Mouse (Mus musculus) limb, embryonic 12.5 days (tissue): ENCODE results near the gene Chst14. TPM values are rescaled to one million over a fixed set of nuclear protein-coding genes. Genes with fewer than 3 reads are reported as not detected.
A peak's percentile ranks its signal among the peaks of the same experiment; 100 is the strongest.

Experiments
- ATAC-seq: fragments of 200-750 bp; cut with Nextera tagmentation; 2 replicates; pipeline ENCODE4 v1.8.0; 2017; ENCODE audit warnings: low read depth, moderate TSS enrichment; ENCODE audit not compliant: insufficient number of reproducible peaks, insufficient read depth, low FRiP score, low TSS enrichment
- H3K27ac ChIP-seq: fragments of 300-500 bp; sonication (generic); 2 replicates; pipeline ENCODE4 v1.5.1; 2016; ENCODE audit warnings: mild to moderate bottlenecking, moderate library complexity
- H3K27me3 ChIP-seq: fragments of 300-500 bp; sonication (generic); 2 replicates; pipeline ENCODE4 v1.6.1; 2016; ENCODE audit warnings: mild to moderate bottlenecking, moderate library complexity
- H3K36me3 ChIP-seq: fragments of 300-500 bp; sonication (generic); 2 replicates; pipeline ENCODE4 v1.6.1; 2016; ENCODE audit warnings: mild to moderate bottlenecking, moderate library complexity
- H3K4me1 ChIP-seq: fragments of 300-500 bp; sonication (generic); replicated peaks from 2 replicates; pipeline ENCODE4 v1.6.1; 2016
- H3K4me2 ChIP-seq: fragments of 300-500 bp; sonication (generic); 2 replicates; pipeline ENCODE4 v1.6.1; 2016; ENCODE audit warnings: mild to moderate bottlenecking, moderate library complexity
- H3K4me3 ChIP-seq: fragments of 300-500 bp; sonication (generic); replicated peaks from 2 replicates; pipeline ENCODE4 v1.5.1; 2016; ENCODE audit warnings: mild to moderate bottlenecking
- H3K9ac ChIP-seq: fragments of 300-500 bp; sonication (generic); replicated peaks from 2 replicates; pipeline ENCODE4 v1.6.1; 2016; ENCODE audit warnings: mild to moderate bottlenecking, moderate library complexity
- H3K9me3 ChIP-seq: fragments of 300-500 bp; sonication (generic); 2 replicates; pipeline ENCODE4 v1.6.1; 2016; ENCODE audit warnings: mild to moderate bottlenecking, moderate library complexity
- WGBS: fragments of 180-500 bp; shearing (Covaris S2); methylation state at CpG from one replicate; pipeline ENCODE4 v1.1.7; 2016; 5-methylcytosine and 5-hydroxymethylcytosine counted together
- polyA plus RNA-seq: library from polyadenylated mRNA; unstranded; fragments of >200 nt; fragmentation: Nextera tagmentation; extraction: Ambion mirVana; gene quantifications from 2 replicates; pipeline ENCODE4 v1.2.1, GENCODE M21; 2016

Gene Chst14
- polyA plus RNA-seq, 1 experiment from 2014 or later: 42.9 TPM

DNA sequence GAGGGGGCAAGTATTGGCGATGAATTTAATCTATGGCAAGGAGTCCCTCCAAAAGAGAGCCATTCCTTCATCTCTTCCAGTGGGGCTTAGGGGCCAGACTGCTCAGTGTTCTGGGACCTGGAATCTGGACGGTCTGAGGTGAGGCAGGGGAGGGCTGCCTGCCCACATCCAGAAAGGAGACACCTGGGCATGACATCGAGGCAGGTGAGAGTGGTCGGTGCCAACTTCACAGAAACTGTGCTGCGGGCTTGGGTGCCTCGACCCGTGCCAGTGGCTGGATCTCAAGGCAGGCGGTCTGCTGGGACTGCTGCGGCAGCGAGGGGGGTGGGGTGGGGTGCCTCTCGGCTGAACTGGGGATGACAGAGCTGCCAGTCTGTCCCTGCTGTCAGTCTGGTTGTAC lies 28.5 kb upstream of the Chst14 start:
- Histone ChIP-seq H3K27ac (no peak overlapping the region), H3K27me3 (peaks cover 80% of the 10 kb centered on the region), H3K4me2 (peak overlapping the region; percentile 87), H3K4me3 (peak overlapping the region; percentile 15; the same call in 1 of the 2 replicates), H3K36me3 (no peaks in the 10 kb centered on the region), H3K4me1 (peaks cover 42% of the 10 kb centered on the region), H3K9me3 (no peaks in the 10 kb centered on the region), H3K9ac (no peak overlapping the region)
- no peak for ATAC-seq
- WGBS: under 1% methylated on average over 11 of the region's 11 CpGs

DNA sequence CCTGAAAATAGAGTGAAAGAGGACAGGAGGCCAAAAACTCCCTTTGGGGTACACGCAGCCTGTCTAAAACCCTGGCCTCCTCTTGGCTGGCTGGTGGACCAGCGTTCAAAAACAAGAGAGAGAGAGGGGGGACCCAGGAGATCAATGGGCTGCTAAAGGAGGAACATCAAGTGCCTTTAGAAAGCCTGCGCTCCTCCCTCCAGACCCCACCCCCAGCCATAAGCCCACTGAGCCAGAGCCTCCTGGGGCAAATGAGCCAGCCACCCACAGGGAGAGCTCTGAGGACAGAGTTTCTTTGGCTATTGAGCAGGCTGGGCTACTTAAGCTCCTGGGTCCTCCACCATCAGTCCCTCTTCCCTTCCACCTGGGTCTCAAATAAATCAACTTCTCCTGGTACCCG lies 27.5 kb upstream of the Chst14 start:
- peaks cover 49% of the 10 kb centered on the region for H3K4me1 ChIP-seq
- H3K27ac ChIP-seq: no peak overlapping the region
- no peaks in the 10 kb centered on the region for H3K9me3 ChIP-seq
- no peak overlapping the region for H3K4me3 ChIP-seq
- no peak overlapping the region for H3K9ac ChIP-seq
- WGBS: 6% methylated on average over 4 of the region's 4 CpGs
- no peak for ATAC-seq
- H3K27me3 ChIP-seq: peaks cover 82% of the 10 kb centered on the region
- H3K4me2 ChIP-seq: no peak overlapping the region
- H3K36me3 ChIP-seq: no peaks in the 10 kb centered on the region

DNA sequence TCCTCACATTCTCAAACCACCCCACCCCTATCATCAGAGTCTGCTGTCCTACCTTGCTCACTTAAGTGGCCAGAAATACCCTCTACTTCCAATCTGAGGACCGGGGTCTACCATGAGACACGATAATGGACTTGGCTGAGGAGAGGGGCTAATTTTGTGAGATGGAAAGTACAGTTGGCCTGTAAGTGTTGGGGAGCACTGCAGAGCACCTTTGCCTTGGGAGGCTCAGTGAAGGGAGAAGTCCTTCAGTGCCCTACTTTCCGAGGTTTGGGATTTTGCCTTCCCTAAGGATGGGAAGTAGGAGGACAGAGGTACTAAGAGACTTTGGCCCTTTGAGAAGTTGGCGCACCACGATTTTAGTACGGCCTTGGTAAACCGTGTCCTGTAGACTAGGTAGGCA lies 27.0 kb upstream of the Chst14 start:
- Histone ChIP-seq H3K4me2 (no peak overlapping the region; the same call in 1 of the 2 replicates), H3K4me1 (peaks cover 49% of the 10 kb centered on the region)

DNA sequence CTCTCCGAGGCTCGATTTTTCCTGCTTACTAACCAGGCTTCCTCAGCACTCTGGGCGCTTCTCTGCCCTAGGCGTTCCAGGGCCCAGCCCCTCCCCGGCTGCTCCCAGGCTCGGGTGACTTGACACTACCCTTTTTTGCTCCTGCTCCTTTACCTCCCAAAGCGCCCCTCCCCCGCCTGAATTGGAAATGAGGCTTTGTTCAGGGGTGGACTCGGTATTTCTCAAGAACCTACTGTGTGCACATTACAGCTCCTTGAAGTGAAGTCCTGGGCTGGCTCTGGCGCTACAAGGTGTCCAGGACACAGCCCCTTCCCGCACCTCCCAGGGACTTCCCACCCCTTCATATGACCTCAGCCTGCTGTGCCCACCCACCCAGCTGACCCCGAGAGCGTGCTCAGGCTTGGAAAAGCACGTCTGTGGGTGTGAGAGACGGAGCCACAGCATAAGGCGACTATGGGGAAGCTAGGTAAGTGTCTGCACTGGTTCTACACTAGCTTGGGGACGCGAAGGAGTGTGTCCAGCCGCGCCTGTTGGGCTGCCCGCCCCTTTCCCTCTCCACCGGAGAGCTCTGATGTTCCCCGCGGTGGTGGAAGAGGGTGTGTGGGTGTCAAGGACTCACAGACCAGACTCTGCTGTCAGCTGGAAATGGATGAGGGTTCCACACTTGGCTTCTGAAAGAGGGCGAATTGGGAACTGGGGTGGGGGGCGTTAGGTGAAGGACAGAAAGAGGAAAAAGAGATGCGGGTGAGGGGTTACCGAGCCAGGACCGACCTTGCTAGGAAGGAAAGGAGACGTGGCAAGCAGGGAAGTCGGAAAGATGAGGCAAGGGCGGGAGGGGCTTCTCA lies 26.1 kb upstream of the Chst14 start, which contains the start of gene Bahd1:
Bahd1 (plus strand) TSS at position 397 of the 845 bp plus-strand sequence.
- WGBS: under 1% methylated on average over 32 of the region's 32 CpGs
- Histone ChIP-seq H3K27ac (no peak within 1 kb of the TSS), H3K4me2 (peak within 1 kb of the TSS; percentile 99), H3K9me3 (no peaks in the 10 kb centered on the region), H3K4me3 (peak within 1 kb of the TSS; percentile 93), H3K9ac (peak within 1 kb of the TSS; percentile 80), H3K27me3 (peaks cover 81% of the 10 kb centered on the region), H3K36me3 (no peaks in the 10 kb centered on the region), H3K4me1 (peaks cover 51% of the 10 kb centered on the region)
- no peak for ATAC-seq

More for the DNA sequence above, 27.0 kb upstream of the Chst14 start:
- Histone ChIP-seq H3K36me3 (no peaks in the 10 kb centered on the region), H3K9me3 (no peaks in the 10 kb centered on the region), H3K4me3 (no peak overlapping the region), H3K27me3 (peaks cover 82% of the 10 kb centered on the region), H3K27ac (no peak overlapping the region), H3K9ac (no peak overlapping the region)
- 14% methylated on average over 7 of the region's 7 CpGs for WGBS
- ATAC-seq: no peak

DNA sequence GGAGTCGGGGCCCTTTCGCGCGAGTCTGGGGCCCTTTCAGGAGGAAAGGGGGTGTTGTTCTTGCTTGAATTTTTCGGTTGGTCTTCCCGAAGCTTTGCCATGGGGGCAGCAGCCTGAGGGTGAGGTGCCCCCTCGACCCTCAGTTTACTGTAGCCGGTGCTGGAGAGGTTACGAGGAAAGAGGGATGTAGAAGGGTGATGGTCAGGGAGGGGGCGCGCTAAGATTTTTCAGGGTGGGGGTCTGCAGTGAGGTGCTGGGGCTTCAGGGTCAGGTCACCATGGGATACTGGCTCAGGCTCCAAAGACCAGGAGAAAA lies 25.5 kb upstream of the Chst14 start:
- H3K9me3 ChIP-seq: no peaks in the 10 kb centered on the region
- WGBS: 0% methylated on average over 11 of the region's 11 CpGs
- H3K36me3 ChIP-seq: no peaks in the 10 kb centered on the region
- peak overlapping the region; percentile 99 for H3K4me2 ChIP-seq
- H3K27me3 ChIP-seq: peaks cover 75% of the 10 kb centered on the region
- no peak overlapping the region for H3K27ac ChIP-seq
- H3K4me3 ChIP-seq: peak overlapping the region; percentile 93
- peaks cover 54% of the 10 kb centered on the region for H3K4me1 ChIP-seq
- no peak; the same call in 1 of the 2 replicates for ATAC-seq
- H3K9ac ChIP-seq: peak overlapping the region; percentile 42

DNA sequence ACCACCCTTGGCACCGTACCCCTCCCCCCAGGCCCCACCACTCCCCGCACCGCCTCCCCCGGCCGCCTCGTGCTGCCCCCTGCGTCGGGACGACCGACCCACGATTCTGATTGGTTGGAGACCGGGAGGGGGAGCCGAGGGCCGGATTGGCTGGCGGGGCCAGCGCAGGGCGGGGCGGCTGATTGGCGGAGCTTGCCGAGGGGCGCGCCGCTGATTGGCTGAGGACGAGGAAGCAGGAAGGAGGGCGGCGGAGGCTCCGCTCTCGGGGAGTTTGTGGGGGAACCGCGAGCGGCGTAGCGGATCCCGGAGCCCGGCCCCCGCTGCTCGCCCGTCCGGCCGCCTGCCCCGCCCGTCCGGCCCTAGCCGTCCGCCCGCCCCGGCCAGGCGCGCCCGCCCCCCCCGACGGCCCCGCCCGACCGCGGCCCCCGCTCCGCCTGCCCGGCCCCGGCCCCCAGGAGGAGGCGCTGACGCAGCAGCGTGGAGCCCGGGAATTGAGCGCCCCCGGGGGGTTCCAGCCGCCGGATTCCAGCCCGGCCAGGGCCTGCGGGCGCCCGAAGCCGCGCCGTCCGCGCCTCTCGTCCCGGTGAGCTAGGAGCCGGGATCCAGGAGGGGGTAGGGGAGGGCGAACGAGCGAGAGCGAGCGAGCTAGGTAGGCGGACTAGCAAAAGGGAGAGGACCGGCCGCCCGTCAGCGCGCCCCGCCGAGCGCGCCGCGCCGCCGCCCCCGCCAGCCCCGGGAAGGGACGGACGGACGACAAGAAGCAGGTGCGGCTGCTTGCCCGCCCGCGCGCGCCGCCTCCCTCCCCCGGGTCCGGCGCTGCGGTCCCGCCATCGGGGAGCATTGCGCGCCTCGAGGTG lies 24.9 kb upstream of the Chst14 start:
- Histone ChIP-seq H3K27ac (0 out of 2 replicates have a peak overlapping the region, but pooled peaks have one; percentile 50), H3K4me2 (peak overlapping the region; percentile 99), H3K9ac (peak overlapping the region; percentile 80), H3K9me3 (no peaks in the 10 kb centered on the region), H3K36me3 (no peaks in the 10 kb centered on the region), H3K4me1 (peaks cover 50% of the 10 kb centered on the region), H3K27me3 (peaks cover 69% of the 10 kb centered on the region), H3K4me3 (peak overlapping the region; percentile 93)
- under 1% methylated on average over 64 of the region's 120 CpGs for WGBS
- peak; percentile 85 for ATAC-seq

DNA sequence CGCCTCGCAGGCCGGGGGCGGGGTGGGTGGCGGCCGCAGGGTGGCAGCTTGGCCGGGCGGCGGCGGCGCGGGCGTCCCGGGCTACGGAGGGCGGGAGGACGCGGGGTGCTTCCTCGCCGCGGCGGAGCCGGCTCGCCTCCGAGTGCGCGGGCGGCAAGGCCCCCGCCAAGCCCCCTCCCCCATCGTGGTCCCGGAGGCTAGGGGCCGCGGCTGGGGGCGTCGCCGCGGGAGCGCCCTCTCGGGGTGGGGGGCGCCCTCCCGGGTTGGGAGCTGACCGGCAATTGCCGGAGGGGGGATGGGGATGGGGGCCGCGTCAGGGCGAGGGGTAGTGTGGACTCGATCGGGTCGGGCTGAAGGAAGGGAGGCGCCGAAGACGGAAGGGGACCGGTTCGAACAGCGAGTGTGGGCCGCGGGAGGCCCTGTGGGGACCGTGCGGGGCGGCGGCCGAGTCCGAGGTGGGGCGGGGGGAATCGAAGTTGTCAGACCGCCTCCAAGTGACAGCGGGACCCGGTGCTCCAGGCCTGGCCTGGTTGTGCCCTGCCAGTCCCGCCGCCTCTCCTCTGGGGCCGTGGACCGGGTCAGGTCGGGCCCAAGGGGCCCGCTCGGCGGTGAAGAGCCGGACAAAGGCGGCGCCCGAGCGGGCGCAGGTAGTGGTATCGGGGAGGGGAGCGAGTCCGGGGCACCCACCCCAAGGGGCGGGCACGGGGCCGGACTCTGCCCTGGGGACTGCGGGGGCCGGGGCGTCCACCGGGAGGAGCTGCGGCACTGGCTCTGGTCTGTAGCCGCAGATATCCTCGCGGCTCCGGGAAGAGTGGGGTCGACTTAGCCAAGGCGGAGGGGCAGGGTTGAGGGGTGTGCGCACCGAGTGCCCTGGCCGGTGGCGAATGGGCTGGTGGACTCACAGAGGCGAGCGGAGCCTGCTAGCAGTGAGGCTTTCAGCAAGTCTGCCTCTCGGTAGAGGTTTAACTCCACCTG lies 24.0 kb upstream of the Chst14 start:
- peak overlapping the region; percentile 80 for H3K9ac ChIP-seq
- 0 out of 2 replicates have a peak overlapping the region, but pooled peaks have one; percentile 50 for H3K27ac ChIP-seq
- peak overlapping the region; percentile 99 for H3K4me2 ChIP-seq
- H3K4me3 ChIP-seq: peak overlapping the region; percentile 93
- no peaks in the 10 kb centered on the region for H3K36me3 ChIP-seq
- under 1% methylated on average over 89 of the region's 106 CpGs for WGBS
- ATAC-seq: peak; percentile 15; the same call in 1 of the 2 replicates
- no peaks in the 10 kb centered on the region for H3K9me3 ChIP-seq
- peaks cover 40% of the 10 kb centered on the region for H3K4me1 ChIP-seq
- H3K27me3 ChIP-seq: peaks cover 60% of the 10 kb centered on the region

DNA sequence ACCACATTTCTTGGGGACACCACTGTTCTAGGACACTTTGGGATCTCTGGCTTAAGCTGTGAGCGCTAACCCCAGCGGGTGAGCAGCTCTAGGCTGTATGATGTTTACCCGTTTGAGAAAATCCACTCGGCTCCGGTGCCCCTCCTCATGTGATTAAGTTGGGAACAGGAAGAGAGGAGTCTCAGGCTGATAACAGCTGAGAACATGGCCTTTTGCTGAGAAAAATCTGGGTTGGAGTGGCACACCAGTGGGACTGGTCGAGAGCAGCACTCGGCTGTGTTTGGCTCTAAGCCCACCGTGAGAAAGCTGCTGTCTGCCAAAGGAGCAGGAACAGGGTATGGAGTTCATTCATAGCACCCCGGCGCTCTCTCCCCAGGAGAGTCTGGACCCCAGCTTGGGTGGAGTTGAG lies 23.0 kb upstream of the Chst14 start:
- 20% methylated on average over 10 of the region's 10 CpGs for WGBS
- Histone ChIP-seq H3K9ac (peak overlapping the region; percentile 80; the same call in 1 of the 2 replicates), H3K4me1 (peaks cover 30% of the 10 kb centered on the region), H3K4me2 (peak overlapping the region; percentile 99), H3K9me3 (no peaks in the 10 kb centered on the region), H3K36me3 (no peaks in the 10 kb centered on the region), H3K27me3 (peaks cover 50% of the 10 kb centered on the region), H3K4me3 (peak overlapping the region; percentile 93), H3K27ac (no peak overlapping the region)
- ATAC-seq: no peak

DNA sequence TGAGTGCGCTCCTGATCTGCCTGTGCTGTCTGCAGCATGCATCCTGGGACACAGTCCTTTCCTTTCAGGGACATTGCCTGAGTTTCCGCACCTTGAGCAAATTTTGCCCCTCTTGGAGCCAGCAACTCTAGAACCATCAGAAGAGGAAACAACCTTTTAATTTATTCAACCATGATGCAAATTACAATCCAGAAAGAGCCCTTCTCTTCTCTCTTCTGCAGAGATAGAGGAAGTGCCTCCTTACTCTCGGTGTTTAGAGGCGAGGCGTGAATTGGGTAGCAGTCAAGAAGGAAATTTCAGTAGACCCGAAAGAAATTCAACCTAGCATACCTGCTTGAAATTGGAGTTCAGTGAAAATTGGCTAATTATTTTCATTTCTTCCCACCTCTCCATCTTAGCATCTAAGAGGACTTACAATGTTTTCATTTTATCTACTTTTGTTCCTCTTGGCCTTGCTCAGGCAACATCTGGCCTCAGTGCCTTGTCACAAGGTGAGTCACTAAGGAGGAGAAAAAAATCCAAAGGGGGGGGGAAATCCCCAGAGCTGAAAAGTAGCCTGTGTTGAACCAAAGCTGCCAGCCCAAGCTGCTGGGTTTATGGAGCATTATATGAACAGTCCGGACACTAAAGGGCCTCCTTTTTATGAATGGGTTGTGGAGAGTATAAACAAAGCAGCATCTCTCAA lies 20.7 kb upstream of the Chst14 start:
- Histone ChIP-seq H3K9me3 (no peaks in the 10 kb centered on the region), H3K4me1 (peaks cover 25% of the 10 kb centered on the region; the same call in 1 of the 2 replicates), H3K9ac (no peak overlapping the region), H3K4me3 (no peak overlapping the region), H3K27ac (no peak overlapping the region), H3K4me2 (no peak overlapping the region), H3K27me3 (peaks cover 28% of the 10 kb centered on the region), H3K36me3 (no peaks in the 10 kb centered on the region)
- ATAC-seq: no peak
- whole genome bisulfite sequencing: 73% methylated on average over 7 of the region's 7 CpGs

DNA sequence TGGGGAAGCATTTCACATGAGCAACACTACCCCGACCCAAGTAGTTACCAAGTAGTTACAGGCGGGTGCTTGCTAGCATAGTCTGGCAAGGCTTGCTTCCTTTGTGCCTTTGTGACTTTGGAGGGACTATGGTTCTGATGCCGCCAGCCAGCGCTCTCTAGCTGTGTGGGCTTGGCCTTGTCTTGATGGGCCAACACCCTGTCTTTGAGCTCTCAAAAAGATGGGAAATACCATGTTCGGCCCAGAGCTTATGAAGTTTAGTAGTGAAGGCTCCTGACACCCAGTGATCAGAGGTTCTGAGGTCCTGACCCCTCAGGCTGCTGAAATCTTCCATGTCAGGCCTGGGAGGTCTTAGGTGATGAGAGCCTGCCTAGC lies 20.2 kb upstream of the Chst14 start:
- no peak overlapping the region for H3K4me3 ChIP-seq
- H3K9me3 ChIP-seq: no peaks in the 10 kb centered on the region
- no peak for ATAC-seq
- no peak overlapping the region for H3K9ac ChIP-seq
- WGBS: 81% methylated on average over 5 of the region's 5 CpGs
- no peak overlapping the region for H3K4me2 ChIP-seq
- no peaks in the 10 kb centered on the region for H3K36me3 ChIP-seq
- H3K4me1 ChIP-seq: peaks cover 22% of the 10 kb centered on the region; the same call in 1 of the 2 replicates
- H3K27ac ChIP-seq: no peak overlapping the region
- H3K27me3 ChIP-seq: peaks cover 25% of the 10 kb centered on the region
